Mouse (Mus musculus) CH12.LX (cell line): ENCODE measurements at regions not wholly inside any gene's neighbourhood (a gene's known extent, or its start where the extent isn't known, plus 50 kb on each side); places are given as distances from the start of the nearest gene placed in this dataset.
A peak's percentile ranks its signal among the peaks of the same experiment; 100 is the strongest.

Source experiments
- DNase-seq: peaks from one replicate; pipeline ENCODE4 v3.0.0-alpha.2; 2013; ENCODE audit errors: extremely low read depth
- H3K27ac ChIP-seq: 2 replicates; pipeline ENCODE4 v1.5.1; 2012; ENCODE audit warnings: low read depth, mild to moderate bottlenecking, control low read depth, moderate library complexity; ENCODE audit not compliant: insufficient read depth
- H3K27me3 ChIP-seq: replicated peaks from 2 replicates; pipeline ENCODE3; 2012; ENCODE audit warnings: inconsistent platforms
- H3K36me3 ChIP-seq, 2 experiments: replicated peaks in 1 of 2; 2 replicates each; pipeline versions ENCODE3 to v1.6.1; 2012; ENCODE audit warnings: inconsistent platforms in 1 of 2, low read length in 1 of 2, mild to moderate bottlenecking in 1 of 2, mixed read lengths in 1 of 2, moderate library complexity in 1 of 2; ENCODE audit not compliant: control insufficient read depth in 1 of 2, insufficient read depth in 1 of 2
- H3K4me1 ChIP-seq, 2 experiments: 2 replicates each; pipeline ENCODE4 v1.6.1; 2012; ENCODE audit warnings: inconsistent platforms in 1 of 2, moderate library complexity in 1 of 2; ENCODE audit not compliant: insufficient read depth in 2 of 2, control insufficient read depth in 1 of 2
- H3K4me2 ChIP-seq: 2 replicates; pipeline ENCODE4 v1.6.1; 2012; ENCODE audit warnings: low read depth, mild to moderate bottlenecking, control low read depth; ENCODE audit not compliant: poor library complexity, insufficient read depth, severe bottlenecking
- H3K4me3 ChIP-seq, 3 experiments: fragments of 150-350 bp in 1 of 3; sonication (generic) in 1 of 3; replicated peaks in 1 of 3; 2 replicates each; pipeline versions ENCODE3 to v1.5.1; 2011 to 2012; ENCODE audit warnings: low read depth in 2 of 3, low read length in 2 of 3, mild to moderate bottlenecking in 2 of 3, moderate library complexity in 2 of 3, control low read depth in 1 of 3, improper control_type of control experiment in 1 of 3, inconsistent platforms in 1 of 3, mixed read lengths in 1 of 3; ENCODE audit not compliant: poor library complexity in 1 of 3
- H3K79me2 ChIP-seq: replicated peaks from 2 replicates; pipeline ENCODE4 v1.6.1; 2012; ENCODE audit warnings: mild to moderate bottlenecking, moderate library complexity; ENCODE audit not compliant: control insufficient read depth, poor library complexity, insufficient read depth, severe bottlenecking; ENCODE audit errors: extremely low read depth
- H3K9ac ChIP-seq: 2 replicates; pipeline ENCODE4 v1.6.1; 2012; ENCODE audit warnings: low read depth, mild to moderate bottlenecking, control low read depth, moderate library complexity; ENCODE audit not compliant: insufficient read depth
- H3K9me3 ChIP-seq: replicated peaks from 2 replicates; pipeline ENCODE3; 2012; ENCODE audit warnings: low read length, inconsistent platforms, mixed read lengths
- BHLHE40 ChIP-seq: IDR thresholded peaks from 2 replicates; pipeline ENCODE4 v1.6.1; 2011; ENCODE audit warnings: mild to moderate bottlenecking, low read depth, low read length, improper control_type of control experiment
- CHD2 ChIP-seq: IDR thresholded peaks from 2 replicates; pipeline ENCODE4 v1.6.1; 2011; ENCODE audit warnings: low read length, improper control_type of control experiment
- E2F4 ChIP-seq: IDR thresholded peaks from 2 replicates; pipeline ENCODE4 v1.6.1; 2011; ENCODE audit warnings: low read depth, low read length, improper control_type of control experiment; ENCODE audit not compliant: insufficient replicate concordance
- EP300 ChIP-seq: IDR thresholded peaks from 2 replicates; pipeline ENCODE4 v1.6.1; 2011; ENCODE audit warnings: low read length, improper control_type of control experiment
- ETS1 ChIP-seq: conservative IDR thresholded peaks from 2 replicates; pipeline ENCODE4 v1.6.1; 2012; ENCODE audit warnings: low read depth, mild to moderate bottlenecking, inconsistent platforms, low read length, improper control_type of control experiment, moderate library complexity
- IRF4 ChIP-seq: IDR thresholded peaks from 2 replicates; pipeline ENCODE4 v1.6.1; 2014; ENCODE audit warnings: low read depth, mild to moderate bottlenecking, inconsistent platforms, low read length, improper control_type of control experiment
- KAT2A ChIP-seq: IDR thresholded peaks from 2 replicates; pipeline ENCODE4 v1.6.1; 2012; ENCODE audit warnings: low read length, improper control_type of control experiment, inconsistent platforms; ENCODE audit not compliant: insufficient replicate concordance
- MAFK ChIP-seq: IDR thresholded peaks from 2 replicates; pipeline ENCODE4 v1.6.1; 2011; ENCODE audit warnings: low read length, improper control_type of control experiment; ENCODE audit not compliant: insufficient replicate concordance
- MAX ChIP-seq: IDR thresholded peaks from 2 replicates; pipeline ENCODE4 v1.6.1; 2011; ENCODE audit warnings: low read length, improper control_type of control experiment
- MEF2A ChIP-seq: IDR thresholded peaks from 2 replicates; pipeline ENCODE4 v1.6.1; 2014; ENCODE audit warnings: low read depth, mild to moderate bottlenecking, inconsistent platforms, low read length, improper control_type of control experiment, borderline replicate concordance
- MYC ChIP-seq: IDR thresholded peaks from 2 replicates; pipeline ENCODE4 v1.6.1; 2011; ENCODE audit warnings: low read depth, mild to moderate bottlenecking, improper control_type of control experiment, low read length
- PAX5 ChIP-seq: IDR thresholded peaks from 2 replicates; pipeline ENCODE4 v1.6.1; 2012; ENCODE audit warnings: low read length, inconsistent platforms, mixed read lengths
- POLR2A ChIP-seq: IDR thresholded peaks from 2 replicates; pipeline ENCODE4 v1.6.1; 2011; ENCODE audit warnings: low read depth, mild to moderate bottlenecking, improper control_type of control experiment, low read length
- POLR2AphosphoS2 ChIP-seq: IDR thresholded peaks from 2 replicates; pipeline ENCODE4 v1.6.1; 2011; ENCODE audit warnings: low read depth, low read length, improper control_type of control experiment
- SIN3A ChIP-seq: IDR thresholded peaks from 2 replicates; pipeline ENCODE4 v1.6.1; 2012; ENCODE audit warnings: low read length, improper control_type of control experiment, inconsistent platforms
- SMC3 ChIP-seq: IDR thresholded peaks from 2 replicates; pipeline ENCODE4 v1.6.1; 2011; ENCODE audit warnings: low read depth, low read length, improper control_type of control experiment
- TCF12 ChIP-seq: IDR thresholded peaks from 2 replicates; pipeline ENCODE4 v1.6.1; 2014; ENCODE audit warnings: low read depth, mild to moderate bottlenecking, inconsistent platforms, low read length, improper control_type of control experiment
- USF1 ChIP-seq: IDR thresholded peaks from 2 replicates; pipeline ENCODE4 v1.6.1; 2014; ENCODE audit warnings: low read depth, mild to moderate bottlenecking, inconsistent platforms, low read length, improper control_type of control experiment
- USF2 ChIP-seq: conservative IDR thresholded peaks from 2 replicates; pipeline ENCODE4 v1.6.1; 2011; ENCODE audit warnings: low read depth, low read length, improper control_type of control experiment
- ZKSCAN1 ChIP-seq: IDR thresholded peaks from 2 replicates; pipeline ENCODE4 v1.6.1; 2012; ENCODE audit warnings: low read depth, inconsistent platforms, low read length, improper control_type of control experiment, borderline replicate concordance
- ZMIZ1 ChIP-seq: IDR thresholded peaks from 2 replicates; pipeline ENCODE4 v1.6.1; 2012; ENCODE audit warnings: low read depth, mild to moderate bottlenecking, inconsistent platforms, low read length, improper control_type of control experiment
- ZNF384 ChIP-seq: IDR thresholded peaks from 2 replicates; pipeline ENCODE4 v1.6.1; 2012; ENCODE audit warnings: low read depth, low read length, improper control_type of control experiment, inconsistent platforms
- dilution Hi-C: fragments of 300-500 bp; cut with MboI; formaldehyde crosslinking; loops from 2 replicates; pipeline ENCODE4 v1.14.3; 2020; ENCODE audit warnings: low sequenced_read_pairs; ENCODE audit not compliant: extremely low pct_unique_long_range_greater_than_20kb, extremely low pct_ligation_motif_present
- in situ Hi-C: fragments of 300-500 bp; cut with MboI; formaldehyde crosslinking; loops from 3 replicates; pipeline ENCODE4 v1.14.3; 2019; ENCODE audit warnings: low sequenced_read_pairs, low pct_ligation_motif_present, low pct_unique_long_range_greater_than_20kb, mixed read lengths

GRCm38 (mm10) chr6:100072261-100072968 lies 214.9 kb downstream of the Rybp start (continued):
- peak; percentile 79 for TF ChIP-seq MAX
- TF ChIP-seq MAFK, result 0 out of 2 replicates have a peak, but pooled peaks have one; percentile 23
- no peak for TF ChIP-seq ZMIZ1

GRCm38 (mm10) chr6:100069151-100069550 lies 218.1 kb downstream of the Rybp start:
- no peak overlapping the region for H3K9ac ChIP-seq
- dilution Hi-C loops (no loop called here), in situ Hi-C loops (no loop called here)
- H3K27ac ChIP-seq, result no peak overlapping the region
- H3K4me1 ChIP-seq, result peaks cover 25 to 54% of the 10 kb centered on the region in 2 experiments
- TF ChIP-seq ZNF384, result no peak
- no peak for TF ChIP-seq MAFK
- no peak for TF ChIP-seq USF2
- no peak for TF ChIP-seq SIN3A
- no peak for TF ChIP-seq MAX
- no peak for TF ChIP-seq USF1
- TF ChIP-seq CHD2, result no peak
- no peak for TF ChIP-seq E2F4
- no peak for TF ChIP-seq PAX5
- no peak for TF ChIP-seq MYC
- TF ChIP-seq POLR2A, result no peak
- TF ChIP-seq IRF4, result no peak
- DNase-seq, result no peak
- H3K9me3 ChIP-seq, result no peaks in the 10 kb centered on the region
- no peaks in the 10 kb centered on the region for H3K36me3 ChIP-seq
- H3K79me2 ChIP-seq, result no peaks in the 10 kb centered on the region
- peaks cover 4% of the 10 kb centered on the region for H3K27me3 ChIP-seq
- H3K4me2 ChIP-seq, result no peak overlapping the region
- H3K4me3 ChIP-seq, result no peak overlapping the region

GRCm38 (mm10) chr6:100067273-100067672 lies 220.0 kb downstream of the Rybp start:
- H3K27me3 ChIP-seq, result peaks cover 4% of the 10 kb centered on the region
- dilution Hi-C loops, result no loop called here

More at GRCm38 (mm10) chr6:100067273-100067672, 220.0 kb downstream of the Rybp start:
- peak overlapping the region; percentile 7; the same call in 1 of the 2 replicates for H3K9ac ChIP-seq
- H3K9me3 ChIP-seq, result no peaks in the 10 kb centered on the region
- in situ Hi-C loops, result no loop called here
- DNase-seq, result peak; percentile 51
- H3K4me2 ChIP-seq, result peak overlapping the region; percentile 56
- peaks cover 16 to 36% of the 10 kb centered on the region in 2 experiments for H3K4me1 ChIP-seq
- no peak overlapping the region for H3K27ac ChIP-seq
- H3K79me2 ChIP-seq, result no peaks in the 10 kb centered on the region
- H3K36me3 ChIP-seq, result no peaks in the 10 kb centered on the region
- 0 out of 2 replicates have a peak, but pooled peaks have one; percentile 48 for TF ChIP-seq KAT2A
- no peak for TF ChIP-seq MYC
- no peak for TF ChIP-seq SMC3
- peak; percentile 86 for TF ChIP-seq BHLHE40
- TF ChIP-seq MEF2A, result peak; percentile 32; the same call in 1 of the 2 replicates
- 0 out of 2 replicates have a peak, but pooled peaks have one; percentile 49 for TF ChIP-seq MAFK
- peak; percentile 63; the same call in 1 of the 2 replicates for TF ChIP-seq TCF12
- no peak for TF ChIP-seq POLR2AphosphoS2
- peak; percentile 57; the same call in 1 of the 2 replicates for TF ChIP-seq EP300
- TF ChIP-seq ETS1, result peak; percentile 59
- no peak for TF ChIP-seq ZKSCAN1
- peak; percentile 41; the same call in 1 of the 2 replicates for TF ChIP-seq IRF4
- H3K4me3 ChIP-seq, result no peak overlapping the region
